Mouse (Mus musculus): Measurements from ENCODE around the gene Ddx11.

DNA sequence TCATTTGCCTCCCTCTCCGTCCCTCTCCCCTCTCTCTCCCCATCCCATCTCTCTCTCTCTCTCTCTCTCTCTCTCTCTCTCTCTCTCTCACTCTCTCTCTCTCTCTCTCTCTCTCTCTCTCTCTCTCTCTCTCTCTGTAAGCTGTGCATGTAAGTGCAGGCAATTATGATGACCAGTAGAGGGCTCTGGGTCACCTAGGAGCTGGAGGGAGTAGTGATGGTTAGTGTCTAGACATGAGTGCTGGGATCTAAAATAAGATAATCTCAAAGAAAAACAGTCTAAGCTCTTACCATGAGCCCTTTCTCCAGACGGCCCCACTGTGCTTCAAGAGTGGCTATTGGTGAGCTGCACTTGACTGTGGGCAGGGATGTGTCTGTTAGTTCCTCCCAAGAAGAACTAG lies 31.6 kb downstream of the Ddx11 start:
- TF ChIP-seq POLR2A (IDR thresholded peaks at IDR 0.05; ENCODE audit: low read depth, low read length) (no peak), CTCF (IDR thresholded peaks at IDR 0.05; ENCODE audit: extremely low read depth, insufficient read depth, insufficient read length, insufficient replicate concordance) (no peak)
